Mouse (Mus musculus) bone marrow, adult 2 months (tissue): ENCODE results near the gene Rmnd5a.
"Not testable (repeated sequence)": the region's sequence is repeated elsewhere in the genome, so short reads cannot be mapped to it uniquely, and the experiment has no call there.

Source experiments
- CTCF ChIP-seq: fragments of 200-500 bp; IDR thresholded peaks from 2 replicates; pipeline ENCODE4 v1.5.1; 2011; ENCODE audit warnings: low read length, control low read depth; ENCODE audit not compliant: control insufficient read depth, insufficient read depth
- POLR2A ChIP-seq: fragments of 200-500 bp; IDR thresholded peaks from 2 replicates; pipeline ENCODE4 v1.6.1; 2011; ENCODE audit warnings: low read depth, mild to moderate bottlenecking, control low read depth, low read length, borderline replicate concordance; ENCODE audit not compliant: control insufficient read depth

- not testable (repeated sequence) for TF ChIP-seq POLR2A, CTCF
Measured at GRCm38 (mm10) chr6:71479588-71479987, 39.2 kb upstream of the Rmnd5a start.
